Mouse (Mus musculus): ENCODE data around the gene Nuf2. TPM values are rescaled to one million over a fixed set of nuclear protein-coding genes. Genes with fewer than 3 reads are reported as not detected.

Gene Nuf2
- 0.61 TPM for polyA plus RNA-seq (2014; fragmentation: Illumina TruSeq; extraction: RNeasy Lipid Tissue Mini Kit (QIAGEN cat#74804); ENCODE audit: insufficient read depth, low read depth, low replicate concordance)

DNA sequence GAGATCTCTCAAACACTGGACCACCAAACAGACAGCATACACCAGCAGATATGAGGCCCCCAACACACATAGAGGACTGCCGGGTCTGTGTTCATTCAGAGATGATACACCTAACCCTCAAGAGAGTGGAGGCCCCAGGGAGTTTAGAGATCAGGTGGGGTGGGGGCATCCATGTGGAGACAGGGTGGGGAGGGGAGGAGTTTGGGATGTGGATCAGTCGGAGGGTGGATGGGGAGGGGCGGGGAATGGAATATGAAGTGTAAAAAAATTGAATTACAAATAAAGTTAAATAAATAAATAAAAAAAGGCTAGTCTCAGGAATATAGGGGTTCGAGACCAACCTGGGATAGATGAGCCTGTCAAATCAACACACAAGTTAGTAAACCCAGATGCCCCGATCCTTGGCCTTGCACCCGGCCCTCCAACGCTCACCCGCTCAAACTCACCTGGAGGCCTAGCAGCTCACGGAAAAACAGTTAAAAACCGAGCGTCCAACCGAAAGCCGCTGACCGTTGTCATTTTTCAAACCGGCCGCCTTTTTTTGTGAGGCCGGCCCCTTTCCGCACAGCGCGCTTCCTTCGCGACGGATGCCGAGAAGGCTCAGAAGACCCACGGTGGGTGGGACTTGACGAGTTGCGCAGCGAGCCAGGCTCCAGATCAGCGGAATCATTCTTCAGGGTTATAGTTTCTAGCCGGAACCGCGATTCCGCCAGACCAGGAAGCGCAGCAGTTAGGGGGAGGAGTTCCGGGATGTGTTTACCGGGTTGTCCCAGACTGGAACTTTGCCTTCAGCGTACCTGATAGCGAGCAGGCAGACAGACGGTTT lies at the start of gene Nuf2:
Gene Nuf2 (minus strand): TSS at position 589 of the 826 bp plus-strand sequence.

Other genes with a start within 250 kb of the Nuf2 start
- 4.2 TPM for gene Rgs5, start 124.0 kb upstream of the Nuf2 start, polyA plus RNA-seq (2014; fragmentation: Illumina TruSeq; extraction: RNeasy Lipid Tissue Mini Kit (QIAGEN cat#74804); ENCODE audit: insufficient read depth, low read depth, low replicate concordance)
- gene Rgs4, start 216.2 kb upstream of the Nuf2 start, polyA plus RNA-seq (2014; fragmentation: Illumina TruSeq; extraction: RNeasy Lipid Tissue Mini Kit (QIAGEN cat#74804); ENCODE audit: insufficient read depth, low read depth, low replicate concordance), result 6.7 TPM

Data from lung, adult 10 weeks (tissue).